Mouse (Mus musculus) embryo, embryonic 9.5 days (tissue): ENCODE measurements around the gene Tekt1.
"Not testable (repeated sequence)": the region's sequence is repeated elsewhere in the genome, so short reads cannot be mapped to it uniquely, and the experiment has no call there.

Experiments
- DNase-seq: peaks from one replicate; pipeline ENCODE4 v3.0.0-alpha.2; 2017; ENCODE audit errors: extremely low spot score

Tekt1 gene

DNA sequence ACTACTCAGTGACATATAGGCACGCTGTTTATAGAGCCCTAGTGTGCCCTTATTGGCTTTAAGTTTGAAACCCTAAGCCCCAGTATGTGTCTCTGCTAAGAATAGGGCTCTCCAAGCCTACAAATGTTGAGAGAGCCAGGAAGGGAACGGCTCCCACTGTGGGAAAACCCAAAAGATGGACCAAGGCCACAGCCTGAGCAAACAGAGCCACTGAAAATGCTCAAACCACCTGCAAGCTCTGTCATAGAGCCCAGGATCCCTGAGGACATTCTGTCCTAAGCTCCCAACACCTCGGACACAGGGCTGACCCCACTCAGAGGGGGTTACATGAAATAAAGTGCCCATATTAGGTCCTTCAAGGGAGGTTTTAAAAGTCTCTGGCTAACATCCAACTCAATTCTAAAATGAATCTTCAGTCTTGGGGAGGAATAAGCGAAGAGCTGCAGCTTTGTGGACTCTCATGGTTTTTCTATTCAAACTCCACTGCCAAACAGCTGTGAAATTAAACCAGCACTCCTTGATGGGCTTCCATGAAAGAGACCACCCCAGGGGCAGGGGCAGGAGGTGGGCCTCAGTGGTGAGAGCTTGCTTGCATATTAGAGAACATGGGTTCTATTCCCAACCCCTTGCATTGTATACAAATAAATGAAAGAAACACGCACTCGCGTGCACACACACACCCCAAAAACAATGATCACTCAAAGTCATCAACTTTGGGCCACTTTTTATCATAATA lies 27.3 kb upstream of the Tekt1 start:
- no peak for DNase-seq

DNA sequence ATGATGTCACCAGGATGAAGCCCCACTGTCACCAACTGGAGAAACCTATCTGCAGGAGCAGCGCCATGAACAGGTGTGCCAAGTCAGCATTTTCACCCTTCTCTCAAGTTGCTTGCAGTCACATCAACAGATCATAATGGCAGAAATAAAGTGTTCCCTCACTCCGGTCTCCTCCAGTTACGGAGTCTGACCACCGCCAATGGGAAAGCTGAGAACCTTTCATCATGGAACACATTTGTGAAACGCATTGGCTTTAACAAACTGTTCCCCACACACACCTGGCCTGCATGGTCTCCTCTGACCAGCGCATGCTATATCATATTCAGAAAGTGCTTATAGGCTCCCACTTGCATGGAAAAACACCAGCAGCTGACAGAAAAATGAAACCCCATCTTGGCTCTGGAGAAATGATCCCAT lies 25.9 kb upstream of the Tekt1 start:
- no peak for DNase-seq

DNA sequence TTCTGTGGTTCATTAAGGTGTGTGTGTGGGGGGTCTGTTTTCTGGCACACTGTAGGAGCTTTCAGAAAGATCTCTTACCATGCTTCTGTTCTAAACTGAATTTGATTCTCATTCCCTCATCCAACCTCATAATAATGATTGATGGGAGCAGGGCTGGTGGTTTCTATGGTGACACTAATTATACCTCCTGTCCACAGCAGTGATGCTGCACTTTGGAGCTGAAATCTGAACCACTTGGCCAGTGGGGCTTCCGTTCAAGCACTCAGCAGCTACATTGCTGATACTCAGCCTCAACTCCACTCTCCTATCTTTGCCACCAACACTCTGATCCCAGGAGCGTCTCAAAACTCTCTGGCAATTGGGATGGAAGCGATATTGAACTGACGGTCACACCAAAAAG lies 17.1 kb upstream of the Tekt1 start:
- DNase-seq = no peak

DNA sequence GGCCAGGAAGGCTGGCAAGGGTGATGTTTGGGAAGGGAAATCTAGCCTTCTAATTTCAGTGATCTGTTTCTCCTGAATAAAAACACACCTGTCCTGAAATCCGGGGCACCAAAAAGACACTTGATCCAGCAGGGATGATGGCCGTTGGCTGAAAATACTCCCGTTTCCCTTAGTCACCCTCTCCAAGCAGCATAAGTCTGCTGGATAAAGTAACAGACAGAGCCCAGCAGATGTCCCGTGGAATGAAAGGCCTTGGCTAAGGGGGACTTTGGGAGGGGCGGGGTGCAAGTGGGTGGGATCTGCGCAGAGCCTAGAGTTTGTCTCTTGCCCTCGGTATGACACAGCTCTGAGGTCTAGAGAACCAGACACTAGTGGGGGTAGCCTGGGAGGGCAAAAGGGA lies 16.0 kb upstream of the Tekt1 start:
- no peak for DNase-seq

DNA sequence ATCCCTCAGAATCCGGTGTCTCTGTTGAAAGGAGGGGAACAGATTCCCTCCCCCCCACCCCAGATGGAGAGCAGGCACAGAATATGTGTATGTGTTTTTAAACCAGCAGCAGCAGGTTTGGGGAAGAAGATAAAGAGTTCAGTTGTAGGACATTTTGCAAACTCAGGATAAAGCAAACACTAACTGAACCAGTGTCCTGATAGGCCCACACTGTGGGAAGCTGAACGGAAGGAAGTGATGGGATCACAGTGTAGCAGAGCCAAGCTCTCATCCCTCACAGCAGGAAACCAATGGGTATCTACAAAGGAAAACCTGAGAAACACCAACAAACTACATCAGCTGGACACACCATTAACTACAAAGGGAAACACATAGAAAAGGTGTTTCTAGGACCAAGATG lies 14.3 kb upstream of the Tekt1 start:
- no peak for DNase-seq

DNA sequence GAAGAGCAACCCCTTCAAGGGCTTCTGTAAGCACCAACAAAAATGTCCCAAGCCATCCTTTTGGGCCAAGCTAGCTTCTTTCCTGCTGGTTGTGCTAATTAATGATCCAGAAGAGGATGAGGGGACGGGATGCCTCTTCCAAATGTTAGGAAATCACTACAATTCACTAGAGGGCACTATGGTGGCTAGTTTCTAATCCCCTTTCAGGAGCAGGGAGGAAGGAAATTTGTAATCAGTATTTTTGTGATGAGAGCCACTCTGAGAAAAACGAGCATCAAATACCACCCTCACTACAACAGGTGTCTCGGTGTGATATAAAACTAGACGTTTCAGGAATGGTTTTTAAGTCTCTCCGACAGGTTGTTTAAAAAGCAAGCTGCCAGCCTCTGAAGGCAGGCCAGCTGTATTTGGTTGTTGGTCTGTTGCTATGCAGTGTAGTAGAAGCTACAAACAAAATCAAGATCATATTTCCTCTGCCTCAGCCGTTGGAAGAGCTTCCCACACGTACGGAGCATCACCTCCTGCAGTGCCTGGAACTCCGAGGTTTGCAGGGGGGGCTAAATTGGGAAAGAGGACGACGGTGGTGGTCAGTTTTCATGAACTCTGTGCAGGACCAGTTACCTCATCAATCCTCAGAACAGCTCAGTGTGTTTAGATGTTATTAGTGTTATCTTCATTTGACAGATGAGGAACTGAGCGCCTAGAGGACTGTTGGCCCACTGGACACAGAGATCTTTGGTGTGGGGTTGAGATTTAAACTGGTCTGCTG lies 7.8 kb upstream of the Tekt1 start:
- peak; percentile 6 for DNase-seq

DNA sequence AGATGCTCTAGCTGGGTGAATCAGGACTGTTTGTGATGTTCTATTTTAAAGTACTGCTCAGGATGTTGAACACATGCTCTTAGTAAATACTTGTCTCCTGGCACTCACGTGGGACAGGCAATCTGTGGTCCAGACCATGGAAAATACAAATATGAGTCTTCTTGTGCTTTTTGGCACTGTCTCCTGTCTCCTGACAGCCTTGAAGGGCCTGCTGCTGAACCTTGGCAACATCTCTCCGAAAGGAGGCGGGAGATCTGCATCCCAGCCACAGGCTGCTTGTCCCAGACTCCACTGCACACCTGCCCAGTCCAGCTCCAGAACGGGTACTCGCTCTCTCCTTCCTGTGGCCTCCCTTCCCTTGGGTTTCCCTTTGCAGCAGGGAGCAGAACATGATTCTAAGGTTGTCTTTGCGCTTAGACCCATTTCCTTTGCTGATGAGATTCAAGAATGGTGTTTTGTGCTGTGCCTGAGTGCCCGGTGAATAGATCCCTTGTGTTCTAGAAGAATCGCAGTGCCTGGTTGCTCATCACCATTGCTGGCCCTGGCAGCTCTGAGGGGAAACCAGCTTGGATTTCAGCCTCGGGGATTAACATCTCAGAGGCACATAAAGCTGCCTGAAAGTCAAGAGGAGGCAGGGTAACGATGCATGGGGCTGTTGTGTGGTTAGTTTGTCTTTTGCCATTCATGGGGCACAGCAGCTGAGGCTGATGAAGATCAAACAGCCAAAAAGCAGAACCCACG lies 5.9 kb upstream of the Tekt1 start:
- DNase-seq = no peak

DNA sequence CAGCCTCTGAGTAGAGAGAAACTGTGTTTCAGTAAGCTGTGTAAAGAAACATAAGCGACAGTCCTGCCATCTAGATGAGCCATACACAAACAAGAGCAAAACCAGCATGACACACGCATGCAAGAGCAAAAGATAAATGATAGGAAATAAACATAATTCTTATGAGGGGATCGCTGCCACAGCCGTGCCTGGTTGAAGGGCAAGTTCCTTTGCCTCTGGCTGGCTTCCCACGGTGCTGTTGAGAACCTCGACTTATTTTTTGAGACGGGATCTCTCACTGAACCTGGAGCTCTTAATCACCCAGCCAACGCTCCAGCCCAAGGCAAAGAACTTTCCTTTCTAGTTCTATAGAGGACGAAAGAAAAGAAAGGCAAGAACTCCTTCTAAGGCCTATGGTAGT lies 3.9 kb upstream of the Tekt1 start:
- no peak for DNase-seq

DNA sequence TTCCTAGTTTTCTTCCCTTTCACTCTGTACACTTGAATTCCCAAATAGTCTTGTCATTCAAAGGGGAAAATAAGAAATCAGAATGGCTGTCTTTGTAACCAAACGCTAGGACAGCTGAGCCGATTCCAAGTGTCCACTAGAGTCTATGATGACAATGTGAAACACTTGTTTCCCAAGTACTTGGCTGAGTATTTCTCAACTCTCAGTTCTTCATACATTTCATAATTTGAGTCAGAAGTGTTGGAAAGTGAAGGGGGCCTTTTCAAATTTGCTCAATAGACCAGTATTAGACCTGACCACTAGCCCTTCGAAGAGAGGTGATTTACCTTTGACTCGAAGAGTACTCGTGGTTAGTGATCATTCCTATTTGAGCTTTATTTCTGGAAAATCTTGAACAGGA lies 2.3 kb upstream of the Tekt1 start:
- no peak for DNase-seq

DNA sequence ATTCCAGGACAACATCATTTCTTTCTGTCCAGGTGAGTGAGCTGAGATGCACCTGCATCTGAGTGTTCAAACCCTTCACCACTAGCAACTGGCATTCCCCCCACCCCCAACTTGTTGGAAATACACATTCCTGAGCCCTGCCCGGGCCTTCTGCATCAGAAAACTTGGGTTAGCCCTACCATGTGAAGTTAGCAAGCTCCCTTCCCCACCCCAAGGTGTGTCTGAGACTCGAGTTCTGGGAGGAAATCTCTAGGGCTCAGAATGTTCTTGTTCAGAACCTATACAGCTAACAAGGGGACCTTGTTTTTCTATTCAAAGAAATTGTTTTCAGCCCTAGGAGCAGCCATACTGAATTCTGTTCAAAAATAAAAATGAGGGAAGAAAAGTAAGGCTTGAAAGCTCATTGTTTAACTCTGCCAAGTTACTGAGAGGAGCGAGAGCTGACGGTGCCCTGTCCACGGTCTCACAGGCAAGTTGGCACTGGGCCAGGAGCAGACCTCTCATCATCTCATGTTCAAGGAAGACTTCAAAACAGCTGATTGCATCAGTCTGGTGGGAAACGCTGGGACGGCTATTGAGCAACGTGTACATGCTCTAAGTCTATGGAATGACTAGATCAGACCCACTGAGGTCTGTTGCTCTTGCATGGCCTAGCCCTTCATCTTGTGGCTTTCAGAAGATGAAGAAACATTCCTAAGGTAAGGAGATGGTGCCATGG lies 1.4 kb upstream of the Tekt1 start:
- no peak for DNase-seq

DNA sequence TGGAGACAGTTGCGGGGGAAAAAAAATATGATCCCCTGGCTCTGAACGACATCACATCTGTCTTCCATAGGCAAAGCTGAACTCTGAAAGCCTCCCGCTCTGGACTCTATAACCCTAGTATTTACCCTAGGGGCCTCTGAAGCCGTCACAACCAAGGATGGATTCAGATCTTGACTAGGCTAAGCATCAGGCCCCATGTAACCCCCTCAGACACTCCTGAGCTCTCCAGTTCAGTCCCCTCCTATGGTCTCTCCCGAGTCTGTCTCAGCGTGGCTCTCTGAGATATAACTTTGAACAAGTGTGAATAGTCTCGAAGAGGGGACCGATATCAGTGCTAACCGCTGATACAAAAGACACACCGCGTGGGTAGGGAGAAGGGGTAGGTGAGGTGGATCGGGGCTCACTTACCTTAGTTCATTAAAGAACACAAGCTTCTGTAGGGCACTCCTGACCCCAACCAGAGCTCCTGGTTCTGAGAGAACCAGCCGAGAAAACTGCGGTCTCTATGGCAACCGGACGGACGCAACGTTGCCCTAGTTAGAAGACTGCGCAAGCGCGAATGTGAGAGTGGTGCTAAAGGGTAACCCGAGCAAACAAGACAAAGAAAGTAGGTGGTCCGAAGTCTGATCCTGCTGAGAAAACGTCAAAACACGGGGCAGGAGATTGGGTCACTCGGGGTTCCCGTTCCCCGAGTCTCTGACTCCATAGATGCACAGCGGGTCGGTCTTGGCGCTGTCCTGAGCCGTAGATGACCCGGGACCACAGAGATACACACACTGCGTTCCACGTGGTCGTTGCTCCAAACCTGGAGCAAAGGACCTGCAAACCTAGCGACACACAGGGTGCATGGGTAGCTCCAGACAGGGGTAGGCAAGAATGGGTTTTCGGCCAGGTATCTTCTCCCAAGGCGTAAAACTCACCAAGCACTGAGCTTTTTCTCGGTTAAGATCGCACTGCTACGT lies 576 bp downstream of the Tekt1 start:
- DNase-seq = peak; percentile 87

DNA sequence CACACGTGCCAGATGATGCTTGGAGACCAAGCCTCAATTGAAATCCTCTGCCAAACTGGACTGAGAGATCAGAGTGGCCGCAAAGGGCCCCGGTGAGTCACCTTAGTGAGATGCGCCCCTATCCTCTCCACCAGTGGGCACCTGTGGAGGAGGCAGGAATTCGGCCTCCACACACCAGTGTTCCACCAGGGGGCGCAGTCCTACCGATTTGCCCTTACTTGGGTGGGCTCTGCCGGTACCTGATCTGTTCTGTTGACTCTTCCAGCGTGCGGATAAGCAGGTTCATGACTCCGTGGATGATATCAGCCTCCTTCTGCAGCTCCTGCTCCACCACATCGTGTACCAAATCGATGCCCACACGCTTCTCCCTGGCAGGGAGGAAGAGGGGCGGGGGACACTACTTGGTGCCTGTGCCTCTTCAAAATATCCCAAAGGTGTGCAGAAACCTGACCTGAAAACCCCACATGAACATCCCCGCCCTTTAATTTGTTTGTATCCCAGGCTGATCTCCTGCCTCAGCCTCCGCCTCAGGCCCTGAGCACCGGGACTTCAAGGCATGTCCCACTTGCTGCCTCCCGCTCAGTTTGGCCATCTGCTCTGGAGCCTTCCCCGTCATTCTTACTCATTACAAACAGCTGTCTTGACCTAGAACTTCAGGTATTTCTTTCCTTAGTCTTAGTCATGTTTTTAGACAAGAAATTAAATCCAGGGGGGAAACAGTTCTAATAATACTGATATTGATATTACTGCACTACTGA lies 7.1 kb downstream of the Tekt1 start:
- peak; percentile 73 for DNase-seq

DNA sequence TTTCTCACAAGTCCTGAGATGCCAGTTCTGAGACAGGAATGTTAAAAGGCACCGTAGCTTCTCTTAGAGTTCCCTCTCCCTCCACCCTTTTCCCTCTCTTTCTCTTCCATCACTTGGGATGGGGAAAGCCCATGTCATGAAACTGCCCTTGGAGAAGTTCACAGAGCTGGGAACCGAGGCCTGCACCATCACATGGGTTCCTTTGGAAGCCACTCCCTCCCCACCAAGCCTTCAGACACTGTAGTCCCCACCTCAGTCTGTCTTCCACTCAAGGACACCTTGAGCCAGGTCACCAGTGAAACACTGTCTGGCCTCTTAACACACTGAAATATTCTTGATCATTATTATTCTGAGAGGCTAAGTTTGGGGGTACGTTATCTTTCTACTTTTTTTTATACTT lies 9.1 kb downstream of the Tekt1 start:
- no peak for DNase-seq

DNA sequence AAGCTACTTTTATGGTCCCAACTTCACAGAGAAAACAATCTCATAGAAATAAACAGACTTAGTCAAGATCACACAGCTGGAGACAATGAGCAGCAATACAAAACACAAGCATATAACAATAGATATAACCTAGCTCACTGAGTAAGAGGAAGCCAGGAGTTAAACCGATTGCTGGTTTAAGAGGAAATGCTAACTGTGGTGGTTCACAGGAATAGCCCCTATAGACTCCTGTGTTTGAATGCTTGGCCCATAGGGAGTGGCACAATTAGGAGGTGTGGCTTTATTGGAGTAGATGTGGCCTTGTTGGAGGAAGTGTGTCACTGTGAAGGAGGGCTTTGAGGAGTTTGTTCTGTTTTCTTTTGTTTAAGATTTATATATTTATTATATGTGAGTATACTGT lies 10.0 kb downstream of the Tekt1 start:
- DNase-seq = no peak

DNA sequence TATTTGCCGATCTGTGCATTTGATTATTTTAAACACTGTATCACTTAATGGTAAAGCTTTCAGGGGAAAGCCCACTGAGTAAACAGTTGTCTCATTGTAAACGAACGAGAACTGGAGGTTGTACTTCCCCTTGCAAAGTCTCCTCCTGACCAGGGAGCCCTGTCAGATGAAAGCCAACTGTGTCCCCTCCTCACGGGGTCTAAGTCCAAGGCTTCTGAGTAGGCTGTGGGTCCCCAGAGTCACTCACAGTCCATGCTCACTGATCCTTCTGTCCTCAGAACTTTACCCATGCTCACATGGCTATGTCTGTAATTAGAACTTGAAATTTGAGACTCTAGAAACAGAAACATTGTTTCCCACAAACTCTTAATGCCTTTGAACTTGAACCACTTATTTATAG lies 12.6 kb downstream of the Tekt1 start:
- no peak for DNase-seq

DNA sequence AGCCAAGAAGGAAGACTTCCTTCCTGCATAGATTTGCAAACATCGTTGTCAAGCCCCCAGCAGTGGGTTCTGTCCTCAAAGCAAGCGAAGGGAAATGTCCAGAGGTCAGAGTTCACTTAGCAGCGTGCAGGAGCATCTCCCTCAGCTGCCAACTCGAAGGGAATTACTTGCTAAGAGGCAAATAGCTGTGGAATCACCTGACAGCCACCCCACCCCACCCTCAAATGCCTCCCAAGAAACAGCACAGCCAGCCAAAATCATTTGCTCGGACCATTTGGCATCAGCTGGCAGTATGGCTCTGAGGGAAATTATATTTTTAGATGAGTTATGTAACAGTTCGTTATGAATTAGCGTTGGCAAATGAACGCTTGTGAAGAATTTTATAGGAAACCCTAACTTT lies 13.2 kb downstream of the Tekt1 start:
- DNase-seq = no peak

DNA sequence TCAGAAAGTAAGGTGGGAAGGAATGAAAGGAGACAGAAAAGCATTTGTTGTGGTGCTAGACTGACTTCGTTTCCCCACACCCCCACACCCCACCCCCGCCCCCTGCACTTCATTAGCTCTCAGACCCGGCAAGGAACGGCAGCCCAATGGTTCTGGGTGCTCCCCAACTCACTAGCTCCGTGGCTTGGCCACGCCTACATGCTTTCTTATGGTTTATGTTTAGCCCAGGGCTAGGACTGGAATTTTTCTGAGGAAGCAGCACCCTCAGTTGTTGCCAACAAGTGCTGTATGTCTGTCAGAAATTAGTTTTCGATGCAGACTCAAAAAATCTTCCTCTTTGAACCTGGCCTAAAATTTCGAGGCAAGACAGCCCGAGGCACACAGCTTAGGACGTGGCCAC lies 13.7 kb downstream of the Tekt1 start:
- DNase-seq = no peak

DNA sequence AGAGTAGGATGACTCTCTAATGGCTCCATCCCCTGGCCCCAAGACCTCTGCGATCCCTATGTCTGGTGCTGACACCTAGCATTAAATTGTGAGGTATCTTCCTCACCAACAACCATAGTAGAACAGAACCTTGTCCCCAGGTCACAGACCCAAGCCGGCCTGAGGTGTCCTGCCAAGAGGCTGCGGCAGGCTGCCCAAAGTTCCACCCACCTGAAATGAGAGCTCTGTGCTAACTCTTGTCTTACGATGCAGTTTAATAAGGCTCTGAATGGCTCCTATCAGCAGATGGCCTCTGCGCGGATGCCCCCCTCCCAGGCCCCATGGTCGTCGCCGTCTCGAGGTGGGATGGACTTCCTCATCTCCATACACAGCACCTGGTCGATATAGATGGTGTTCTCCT lies 17.8 kb downstream of the Tekt1 start:
- no peak for DNase-seq

DNA sequence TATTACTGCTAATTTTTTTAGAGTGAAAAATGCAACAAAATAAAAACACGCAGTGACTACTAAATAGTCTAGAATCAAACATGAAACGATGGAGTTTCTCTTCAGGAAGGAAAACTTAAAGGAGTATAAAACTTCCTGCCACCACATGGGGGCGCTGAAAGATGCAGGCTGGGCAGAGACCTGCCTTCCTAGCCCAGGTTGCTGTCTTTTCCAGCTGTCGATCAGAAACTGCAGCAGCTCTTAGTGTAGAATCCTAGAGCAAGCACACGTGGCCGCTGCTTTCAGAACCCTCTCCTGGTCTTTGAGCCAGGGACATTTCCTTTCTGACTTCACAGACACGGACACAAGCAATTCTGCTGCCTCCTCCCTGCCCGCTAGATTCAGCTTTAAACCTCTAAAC lies 18.3 kb downstream of the Tekt1 start:
- DNase-seq = peak; percentile 61

DNA sequence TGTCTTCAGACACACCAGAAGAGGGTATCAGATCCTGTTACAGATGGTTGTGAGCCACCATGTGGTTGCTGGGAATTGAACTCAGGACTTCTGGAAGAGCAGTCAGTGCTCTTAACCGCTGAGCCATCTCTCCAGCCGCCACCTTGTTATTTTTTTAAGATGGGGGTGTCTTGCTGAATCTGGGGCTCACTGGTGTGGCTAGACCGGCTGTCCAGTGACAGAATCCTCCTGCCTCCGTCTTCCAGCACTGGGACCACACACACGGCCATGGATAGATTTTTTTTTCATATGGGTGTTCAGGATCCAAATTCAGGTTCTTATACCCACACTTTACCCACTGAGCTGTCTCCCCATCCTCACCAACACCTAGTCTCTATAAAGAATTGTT lies 19.0 kb downstream of the Tekt1 start:
- not testable (repeated sequence) for DNase-seq
